Mouse (Mus musculus) layer of hippocampus, postnatal 36 days (tissue): Measurements from ENCODE around the gene Smok2a. TPM values are rescaled to one million over a fixed set of nuclear protein-coding genes. Genes with fewer than 3 reads are reported as not detected.
"Not testable (repeated sequence)": the region's sequence is repeated elsewhere in the genome, so short reads cannot be mapped to it uniquely, and the experiment has no call there.

Experiments
- DNase-seq, 2 experiments: peaks; one replicate each; pipeline ENCODE4 v3.0.0; 2022
- total RNA-seq, 2 experiments: library from RNA; stranded (reverse); gene quantifications; 2 replicates each; pipeline ENCODE4 v1.2.3; 2021

Smok2a gene
- total RNA-seq = not detected

GRCm38 (mm10) chr17:13220888-13221287, at the start of gene Smok2a:
TSS of gene Smok2a (plus strand) at chr17:13221188.
- DNase-seq = no peak

GRCm38 (mm10) chr17:13173578-13173977, 47.4 kb upstream of the Smok2a start:
- DNase-seq = not testable (repeated sequence)

DNA sequence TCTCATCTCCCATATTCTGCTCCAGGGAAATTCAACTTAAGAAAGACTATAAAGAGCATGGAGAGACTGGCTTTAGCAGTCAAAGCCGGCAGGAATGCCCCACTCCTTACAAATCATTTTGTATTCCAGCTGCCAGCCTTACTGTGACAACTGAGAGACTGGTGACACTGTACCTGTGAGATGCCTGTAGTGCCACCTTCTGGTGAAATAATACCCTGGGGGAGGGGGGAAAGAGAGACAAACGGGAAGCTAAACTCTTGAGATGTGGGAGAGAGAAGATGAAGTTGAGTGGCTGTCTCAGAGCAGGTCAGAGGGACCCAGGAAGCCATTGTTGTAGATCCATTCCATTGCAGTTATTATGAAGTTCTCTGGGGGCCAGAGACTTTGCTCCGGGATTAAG, 47.0 kb upstream of the Smok2a start:
- not testable (repeated sequence) for DNase-seq

DNA sequence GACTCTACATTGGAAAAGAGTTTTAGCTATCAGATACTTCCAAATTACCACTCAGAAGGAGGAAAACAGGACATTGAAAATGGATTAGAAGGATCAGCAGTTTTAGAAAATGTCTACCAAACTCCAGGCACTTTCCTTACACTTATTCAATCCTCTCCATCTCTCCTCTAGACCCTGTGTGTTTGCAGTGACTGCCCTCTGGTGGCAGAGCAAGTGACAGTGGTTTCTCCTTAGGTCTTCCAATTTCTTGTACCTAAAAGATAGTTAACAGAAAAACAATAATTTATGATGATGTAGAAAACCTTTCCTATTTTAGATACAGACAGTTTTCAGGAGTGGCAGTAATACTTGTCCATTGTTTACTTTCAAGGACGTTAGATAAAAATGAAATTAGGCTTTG, 45.4 kb upstream of the Smok2a start:
- DNase-seq = not testable (repeated sequence)

- not testable (repeated sequence) for DNase-seq
Measured at GRCm38 (mm10) chr17:13177796-13178195, 43.2 kb upstream of the Smok2a start.

GRCm38 (mm10) chr17:13179021-13179420, 42.0 kb upstream of the Smok2a start:
- DNase-seq = not testable (repeated sequence)

GRCm38 (mm10) chr17:13180491-13180890, 40.5 kb upstream of the Smok2a start:
- DNase-seq = not testable (repeated sequence)

DNA sequence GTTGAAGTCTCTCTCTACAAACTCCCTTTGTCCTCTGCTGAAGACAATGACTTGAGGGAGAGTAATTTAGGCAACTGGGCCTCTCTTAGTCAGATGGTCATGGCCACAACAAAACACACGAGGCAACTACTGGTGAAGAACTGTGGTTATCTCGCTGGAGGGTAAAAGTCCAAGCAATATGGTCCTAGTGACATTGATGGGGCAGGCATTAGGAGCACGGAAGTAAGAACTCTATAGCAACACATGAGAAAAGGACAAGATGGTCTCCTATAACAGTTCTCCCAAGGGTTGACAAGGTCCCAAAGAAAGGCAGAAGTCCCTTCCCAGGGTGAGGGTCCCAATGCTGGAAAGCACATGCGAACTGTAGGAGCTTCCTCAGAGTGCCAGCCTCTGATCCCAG, 38.3 kb upstream of the Smok2a start:
- DNase-seq = not testable (repeated sequence)

DNA sequence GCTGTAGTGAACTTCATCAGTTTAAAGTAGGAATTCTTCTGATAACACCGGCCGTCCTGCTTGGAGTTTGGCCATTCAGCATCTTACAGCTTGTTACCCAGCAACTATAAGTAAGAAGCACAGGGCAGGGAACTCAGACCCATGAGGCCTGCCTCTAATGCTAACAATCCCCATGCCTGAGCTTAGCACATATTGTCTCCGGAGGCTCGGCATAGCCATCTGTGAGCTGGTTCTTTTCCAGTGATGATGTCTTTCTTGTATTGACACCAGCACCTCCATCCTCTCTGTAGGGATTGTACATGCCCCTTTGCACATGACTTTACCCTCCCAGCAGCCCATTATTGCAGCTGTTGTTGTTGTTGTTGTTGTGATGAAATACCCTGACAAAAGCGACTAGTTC, 36.5 kb upstream of the Smok2a start:
- DNase-seq = peak in 1 of 2 experiments; percentile 35

DNA sequence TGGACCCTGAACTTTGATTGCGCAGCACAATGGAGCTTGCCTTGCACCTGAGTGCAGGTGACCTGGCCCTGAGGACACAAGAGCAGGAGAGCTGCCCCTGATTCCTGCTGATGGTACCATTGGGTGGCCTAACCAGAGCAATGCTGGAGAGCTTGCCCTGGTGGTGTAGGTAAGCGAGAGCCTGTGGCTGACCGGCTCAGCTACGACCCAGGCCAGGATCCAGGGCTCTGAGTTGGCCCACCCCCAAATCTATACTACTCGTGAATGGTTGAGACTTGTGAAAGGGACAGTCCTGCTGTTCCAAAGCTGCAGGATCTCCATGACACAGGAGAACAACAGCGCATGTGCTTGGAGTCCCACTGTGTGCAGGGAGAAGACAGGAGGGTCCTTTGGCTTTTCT, 34.4 kb upstream of the Smok2a start:
- DNase-seq = not testable (repeated sequence)

DNA sequence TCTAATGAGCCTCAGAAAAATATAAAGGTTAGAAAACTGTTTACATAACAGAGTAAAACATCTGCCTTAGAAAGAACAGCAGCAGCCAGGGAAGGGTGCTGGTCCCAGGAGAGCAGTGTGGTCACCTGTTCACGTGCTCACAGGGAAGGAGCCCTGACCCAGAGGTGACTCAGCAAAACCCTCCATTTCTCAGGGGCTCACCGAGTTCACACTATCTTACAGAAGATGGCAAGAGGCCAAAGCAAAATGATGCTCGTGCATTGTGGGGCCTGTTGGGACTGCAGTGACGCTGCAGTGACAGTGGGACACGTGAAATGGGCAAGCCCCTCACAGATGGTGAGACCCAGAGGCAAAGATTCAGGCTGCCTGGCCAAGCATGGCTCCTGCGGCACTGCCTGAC, 33.4 kb upstream of the Smok2a start:
- peak; percentile 24 to 29 for DNase-seq

GRCm38 (mm10) chr17:13188846-13189245, 32.1 kb upstream of the Smok2a start:
- not testable (repeated sequence) for DNase-seq

GRCm38 (mm10) chr17:13190836-13191583, 30.0 kb upstream of the Smok2a start:
- not testable (repeated sequence) for DNase-seq

GRCm38 (mm10) chr17:13196486-13196885, 24.5 kb upstream of the Smok2a start:
- DNase-seq = not testable (repeated sequence)

DNA sequence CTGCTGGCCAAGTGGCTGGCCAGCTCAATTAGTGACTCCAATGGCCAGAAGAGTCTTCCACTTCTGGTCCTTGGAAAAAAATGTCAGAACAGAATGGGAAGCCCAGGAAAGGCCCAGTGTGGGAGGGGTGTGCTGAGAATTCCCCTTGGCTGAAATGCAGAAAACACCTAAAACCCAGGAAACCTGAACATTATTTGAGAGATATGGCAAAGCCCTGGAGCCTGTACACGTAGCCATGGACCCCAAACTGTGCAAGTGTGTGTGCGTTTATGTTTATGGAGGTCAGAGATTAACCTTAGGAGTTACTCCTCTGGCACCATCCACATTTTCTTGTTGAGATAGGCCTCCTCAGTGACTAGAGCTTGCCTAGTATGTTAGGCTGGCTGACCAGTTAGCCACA, 22.2 kb upstream of the Smok2a start:
- not testable (repeated sequence) for DNase-seq

GRCm38 (mm10) chr17:13199880-13200409, 21.0 kb upstream of the Smok2a start:
- not testable (repeated sequence) for DNase-seq

GRCm38 (mm10) chr17:13201551-13201950, 19.4 kb upstream of the Smok2a start:
- not testable (repeated sequence) for DNase-seq

DNA sequence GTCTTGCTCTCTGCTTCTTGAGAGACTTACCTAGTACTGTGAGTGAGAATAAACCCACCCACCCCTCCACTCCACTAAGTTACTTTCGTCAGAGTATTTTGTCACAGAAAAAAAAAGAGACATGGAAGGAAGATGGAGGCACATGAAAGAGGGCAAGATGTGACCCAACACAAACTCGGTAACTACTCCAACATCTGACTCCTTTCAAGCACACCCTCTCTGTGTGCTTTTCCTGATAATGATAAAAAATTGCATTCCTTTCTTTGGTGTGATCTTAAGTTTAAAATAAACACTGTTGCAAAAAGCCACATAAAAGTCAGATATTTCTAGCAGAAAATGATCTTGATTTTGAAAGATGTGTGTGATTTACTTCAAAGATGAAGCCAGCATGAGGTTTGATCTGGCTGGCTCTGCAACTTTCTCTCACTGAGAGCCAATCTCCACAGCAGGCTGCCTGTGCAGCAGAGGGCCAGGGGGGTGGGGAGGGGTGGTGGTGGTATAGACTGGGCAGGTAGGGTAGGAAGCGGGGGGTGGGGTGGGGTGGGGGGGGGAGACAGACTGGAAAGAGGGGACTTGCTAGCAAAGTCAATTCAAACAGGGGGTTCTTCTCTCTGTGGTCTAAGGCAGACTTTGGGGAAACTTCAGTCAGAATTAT, 18.4 kb upstream of the Smok2a start:
- not testable (repeated sequence) for DNase-seq

GRCm38 (mm10) chr17:13205247-13205646, 15.7 kb upstream of the Smok2a start:
- not testable (repeated sequence) for DNase-seq

GRCm38 (mm10) chr17:13206491-13206890, 14.5 kb upstream of the Smok2a start:
- no peak for DNase-seq

- DNase-seq = not testable (repeated sequence)
Measured at GRCm38 (mm10) chr17:13208460-13208859, 12.5 kb upstream of the Smok2a start.

DNA sequence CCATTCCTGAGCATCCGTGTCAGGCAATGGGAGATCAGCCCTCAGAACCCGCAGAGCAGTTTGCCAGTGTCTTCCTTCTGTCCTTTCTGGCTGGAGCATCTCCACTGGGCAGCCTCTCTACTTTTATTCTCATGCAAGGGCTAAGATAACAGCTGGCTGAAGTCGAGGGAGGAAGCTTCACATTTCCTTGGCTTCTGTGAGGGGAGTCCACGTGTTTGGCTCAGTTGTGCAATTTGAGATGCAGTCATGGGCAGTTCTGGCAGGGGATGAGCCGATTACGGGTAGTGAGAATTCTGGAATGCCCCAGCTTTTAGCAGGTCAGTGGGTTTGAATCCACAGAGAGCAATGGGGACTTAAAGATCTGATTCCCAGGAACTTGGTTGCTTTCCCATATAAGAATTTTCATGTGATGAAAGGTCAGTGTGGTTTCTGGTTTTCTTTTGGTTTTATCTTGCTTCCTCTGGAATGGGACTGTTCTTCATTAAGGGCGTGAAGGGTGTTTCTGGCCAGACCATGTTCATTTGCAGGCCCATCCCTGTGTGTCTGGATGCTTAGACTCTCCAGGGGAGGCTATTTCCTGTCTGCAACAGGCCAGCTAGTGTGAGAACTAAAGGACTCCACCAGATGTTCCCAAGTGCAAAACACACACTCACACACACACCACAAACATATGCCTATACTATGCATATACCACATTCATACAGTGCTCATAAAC, 8.7 kb upstream of the Smok2a start:
- DNase-seq = no peak

- DNase-seq = no peak
Measured at GRCm38 (mm10) chr17:13214169-13214568, 6.8 kb upstream of the Smok2a start.
